Mouse (Mus musculus) monocyte, adult 5-6 weeks (primary cell): ENCODE results near the gene Degs2. TPM values are rescaled to one million over a fixed set of nuclear protein-coding genes. Genes with fewer than 3 reads are reported as not detected.
"Not testable (repeated sequence)": the region's sequence is repeated elsewhere in the genome, so short reads cannot be mapped to it uniquely, and the experiment has no call there.

Experiments
- ATAC-seq: fragments of 153-309, 156-312 bp; replicated peaks from 2 replicates; pipeline ENCODE4 v1.8.0; 2017; ENCODE audit warnings: mild to moderate bottlenecking; ENCODE audit not compliant: low TSS enrichment, insufficient number of reproducible peaks, severe bottlenecking, poor library complexity, low FRiP score
- total RNA-seq: library from RNA; stranded (forward); fragments of 200-1000, 200-491, 200-594 nt; gene quantifications from 3 replicates; pipeline ENCODE4 v1.2.3, GENCODE M21; 2017

Gene Degs2
- total RNA-seq, result 0.21 to 0.29 TPM in 2 of 3 replicates, not detected in the other

DNA sequence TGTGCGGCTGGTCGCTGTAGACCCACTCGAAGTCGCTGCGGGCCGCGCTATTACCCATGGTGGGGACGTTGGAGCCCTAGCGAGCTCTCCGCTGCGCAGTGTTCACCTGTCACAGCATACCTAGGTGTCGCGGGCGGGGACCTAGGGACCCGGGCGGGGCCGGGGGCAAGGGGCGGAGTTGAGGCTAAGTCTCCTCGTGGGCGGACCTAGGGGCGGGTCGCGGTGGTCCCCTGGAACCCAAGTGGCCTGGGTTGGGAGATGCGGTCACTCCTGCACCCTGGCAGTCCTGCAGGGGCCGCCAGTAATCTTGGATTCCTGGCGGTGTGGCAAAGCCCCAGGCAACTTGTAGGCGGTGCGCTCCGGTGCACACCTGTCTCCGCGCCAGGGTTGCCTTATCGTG, at the start of gene Degs2:
Gene Degs2 (minus strand): TSS at position 131 of the 400 bp plus-strand sequence.
- no peak for ATAC-seq

DNA sequence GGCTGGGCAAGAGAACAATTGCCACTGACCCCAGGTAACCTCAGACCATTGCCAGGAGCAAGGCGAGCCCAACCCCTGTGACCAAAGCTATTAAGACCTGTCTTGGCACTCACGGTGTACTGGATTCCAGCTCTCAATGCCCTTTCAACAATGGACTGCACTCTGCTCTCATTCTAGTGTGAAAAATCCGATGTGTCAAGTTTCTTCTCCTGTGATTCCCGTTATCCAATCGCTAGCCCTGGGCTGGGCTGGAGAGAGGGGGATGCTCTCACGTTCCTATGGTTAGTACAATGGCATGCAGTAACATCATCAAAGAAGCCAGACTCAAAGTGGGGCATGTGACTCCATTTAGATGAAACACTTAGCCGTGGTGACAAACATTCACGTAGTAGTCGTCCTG, 49.7 kb upstream of the Degs2 start:
- no peak for ATAC-seq

DNA sequence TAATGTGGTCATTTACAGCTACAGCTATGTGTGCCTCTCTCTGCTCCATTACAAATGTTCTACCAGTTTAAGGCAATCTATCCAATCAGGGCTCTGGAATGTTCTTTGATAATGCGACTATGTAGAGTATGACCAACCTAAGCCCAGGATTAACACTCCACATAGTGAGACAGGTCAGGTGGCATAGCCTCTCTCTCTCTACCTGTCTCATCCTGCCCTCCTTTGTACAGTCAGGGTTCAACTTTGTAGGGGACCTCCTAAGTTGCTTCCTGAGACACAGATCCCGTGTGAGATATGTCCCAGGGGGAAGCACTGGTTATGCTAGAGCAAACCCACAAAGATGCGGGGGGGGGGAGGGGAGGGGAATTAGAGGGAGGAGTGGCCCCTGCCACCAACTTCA, 48.1 kb upstream of the Degs2 start:
- no peak for ATAC-seq

DNA sequence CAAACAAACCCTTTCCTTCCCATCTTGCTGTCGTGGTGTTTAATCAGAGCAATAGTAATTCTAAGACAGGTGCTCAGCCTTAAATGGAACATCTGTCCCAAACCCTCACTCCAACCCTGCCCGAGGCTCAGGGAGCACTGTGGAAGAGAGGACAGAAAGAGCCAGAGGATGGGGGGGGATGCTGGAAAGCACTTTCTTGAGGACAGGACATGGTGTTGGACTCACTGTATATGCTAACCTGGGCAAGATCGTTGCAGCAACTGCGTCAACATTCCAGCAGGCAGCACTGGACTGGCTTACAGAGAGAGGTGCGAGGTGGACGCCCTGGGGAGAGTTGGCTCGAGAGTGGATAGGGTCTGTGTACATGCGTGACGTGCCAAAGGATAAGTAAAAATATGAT, 47.3 kb upstream of the Degs2 start:
- no peak for ATAC-seq

DNA sequence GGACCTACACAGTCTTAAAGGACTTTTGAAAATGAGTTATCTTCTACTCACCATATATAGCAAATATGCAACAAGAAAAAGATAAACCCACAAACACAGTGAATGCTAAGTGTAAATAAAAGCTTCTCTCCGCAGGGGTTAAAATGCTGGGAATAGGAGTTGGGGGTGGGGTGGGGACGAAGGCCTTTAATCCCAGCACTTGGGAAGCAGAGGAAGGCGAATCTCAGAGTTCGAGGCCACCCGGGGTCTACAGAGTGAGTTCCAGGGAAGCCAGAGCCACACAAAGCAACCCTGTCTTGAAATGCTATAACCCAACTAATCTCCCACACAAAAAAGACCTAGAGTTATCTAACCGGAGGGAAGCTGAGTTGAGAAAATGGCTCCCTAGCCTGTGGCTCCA, 46.9 kb upstream of the Degs2 start:
- ATAC-seq, result no peak

DNA sequence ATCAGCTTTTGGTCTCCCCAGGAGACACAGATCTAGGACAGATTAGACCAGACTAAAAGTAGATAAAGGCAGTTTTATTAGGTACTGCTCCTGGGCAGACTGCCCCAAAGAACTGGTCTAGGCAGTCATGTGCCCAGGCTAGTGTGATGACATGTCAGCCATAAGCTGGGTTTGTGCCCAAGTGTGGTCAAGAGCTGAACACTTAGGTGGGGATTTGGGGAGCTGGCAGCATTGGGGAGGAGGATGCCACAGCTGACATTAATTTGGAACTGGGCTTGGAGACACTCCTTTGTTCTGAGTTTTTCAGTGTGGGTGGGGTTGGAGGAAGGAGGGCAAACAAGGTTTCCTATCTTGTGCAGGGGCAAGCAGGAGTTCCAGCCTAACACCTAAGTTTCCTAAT, 43.9 kb upstream of the Degs2 start:
- no peak for ATAC-seq

DNA sequence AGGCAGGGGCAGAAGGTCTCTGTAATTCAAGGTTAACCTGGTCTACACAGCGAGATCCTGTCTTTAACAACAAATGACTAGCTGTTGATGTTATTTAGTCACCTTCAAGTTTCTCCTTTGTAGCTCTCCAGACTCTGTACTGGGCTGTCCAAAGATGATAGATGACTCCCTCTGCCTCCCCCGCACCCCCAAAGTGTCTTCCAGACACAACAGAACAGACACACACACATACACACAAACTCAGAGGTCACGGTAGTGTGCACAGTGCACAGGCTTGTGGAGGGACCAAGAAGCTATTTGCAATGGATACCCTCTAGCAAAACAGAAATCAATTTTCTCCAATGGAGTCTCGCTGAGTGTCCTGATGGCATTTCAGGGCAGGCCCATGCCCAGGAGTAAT, 40.1 kb upstream of the Degs2 start:
- ATAC-seq, result no peak

DNA sequence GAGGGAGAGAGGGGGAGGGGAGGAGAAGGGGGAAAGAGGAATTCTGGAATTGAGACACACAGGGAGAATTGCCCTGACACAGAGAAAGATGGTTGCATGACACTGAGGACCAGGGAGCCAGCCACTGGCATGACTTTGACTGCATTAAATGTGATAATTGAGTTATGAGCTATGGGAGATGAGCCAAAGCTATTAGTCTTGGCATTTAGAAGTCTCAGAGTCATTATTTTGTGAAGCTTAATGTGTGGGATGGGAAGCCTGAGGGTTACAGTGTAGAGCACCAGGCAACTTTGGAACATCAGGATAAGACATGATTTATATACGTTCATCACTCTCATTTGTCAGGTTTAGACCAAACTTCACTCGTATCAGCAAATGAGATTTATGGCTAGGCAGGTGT, 39.4 kb upstream of the Degs2 start:
- no peak for ATAC-seq

DNA sequence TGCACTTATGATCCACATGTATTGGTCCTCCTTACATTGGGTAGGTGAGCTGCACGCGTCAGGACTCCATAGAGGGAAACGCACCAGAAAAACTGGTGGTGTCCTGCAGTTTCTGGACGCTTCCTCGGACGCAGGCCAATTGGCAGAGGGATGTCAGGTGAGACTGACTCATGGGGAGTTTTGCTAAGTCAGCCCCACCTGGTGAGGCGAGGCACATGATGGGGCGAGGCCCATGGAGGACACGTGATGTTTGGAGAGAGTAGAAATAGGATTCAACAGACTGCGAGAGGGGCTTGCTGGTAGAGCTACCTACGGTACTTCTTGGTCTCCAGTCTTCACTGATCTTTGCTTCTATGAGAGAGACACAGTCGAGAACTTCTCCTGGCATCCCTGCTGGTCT, 36.6 kb upstream of the Degs2 start:
- no peak for ATAC-seq

DNA sequence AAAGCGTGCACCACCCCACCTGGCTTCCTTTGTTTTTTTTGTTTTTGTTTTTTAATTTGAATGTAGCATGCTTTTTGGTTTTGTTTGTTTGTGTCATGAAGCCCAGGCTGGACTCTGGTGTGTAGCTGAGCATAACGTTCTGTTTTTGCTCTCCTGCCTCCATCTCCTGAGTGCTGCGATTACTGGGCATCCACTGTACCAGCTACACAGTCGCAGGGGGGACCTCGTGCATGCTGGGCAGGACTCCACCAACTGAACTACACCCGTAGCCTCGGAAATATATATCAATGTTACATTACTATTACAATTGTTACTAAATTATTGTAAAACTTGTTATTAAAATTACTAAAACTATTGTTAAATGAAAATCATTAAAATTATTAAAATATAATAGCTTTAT, 35.7 kb upstream of the Degs2 start:
- ATAC-seq, result no peak

DNA sequence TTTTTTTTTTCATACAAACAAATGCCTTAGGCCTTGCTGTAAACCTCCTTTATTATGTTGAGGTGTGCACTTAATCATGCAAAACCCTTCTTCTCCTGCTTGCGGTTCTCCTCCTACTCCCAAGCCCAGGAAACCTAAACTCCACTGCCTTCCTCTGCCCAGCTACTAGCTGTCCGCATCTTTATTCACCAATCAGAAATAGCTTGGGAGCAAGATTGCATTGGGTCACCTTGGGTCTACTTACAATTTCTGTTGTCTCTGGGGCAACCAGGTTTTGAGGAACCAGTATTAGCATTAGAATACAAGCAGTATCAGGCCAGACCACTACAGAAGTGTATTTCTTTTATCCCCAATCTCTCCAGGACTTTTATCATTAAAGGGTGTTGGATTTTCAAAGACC, 32.3 kb upstream of the Degs2 start:
- no peak for ATAC-seq

DNA sequence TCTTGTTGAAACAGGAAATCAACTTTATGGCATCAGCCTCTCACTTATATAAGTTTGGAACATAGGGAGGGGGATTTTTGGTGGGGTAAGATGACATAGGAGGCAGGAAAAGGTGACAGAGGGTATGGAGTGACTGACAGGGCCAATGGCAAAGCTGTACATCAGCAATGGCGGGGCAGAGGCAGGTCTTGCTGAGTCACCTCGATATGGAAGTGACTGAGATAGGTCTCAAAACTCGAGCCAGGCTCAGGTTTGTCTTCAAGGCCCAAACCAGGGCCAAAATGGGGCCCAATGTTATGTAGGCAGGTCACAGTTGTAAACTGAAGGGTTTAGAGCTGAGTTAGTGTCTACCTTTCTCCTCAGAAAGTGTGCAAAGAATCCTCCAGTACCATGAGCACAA, 21.7 kb upstream of the Degs2 start:
- ATAC-seq, result no peak

DNA sequence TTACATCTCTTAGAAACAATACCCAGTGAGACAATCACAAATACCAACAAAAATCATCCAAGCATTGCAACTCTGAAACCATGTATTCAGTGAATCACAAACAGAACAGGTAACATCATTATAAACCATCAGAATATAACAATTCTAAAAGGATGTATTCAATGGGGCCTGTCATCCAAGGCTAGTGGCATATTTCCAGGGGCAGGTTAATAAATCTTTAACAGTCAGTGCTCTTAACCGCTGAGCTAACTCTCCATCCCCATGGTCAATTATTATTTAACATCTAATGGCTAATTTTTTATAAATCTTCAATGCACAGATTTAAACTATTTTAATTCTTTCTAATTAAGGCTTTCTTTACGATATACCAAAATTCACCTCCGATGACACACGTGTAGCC, 20.3 kb upstream of the Degs2 start:
- no peak for ATAC-seq

DNA sequence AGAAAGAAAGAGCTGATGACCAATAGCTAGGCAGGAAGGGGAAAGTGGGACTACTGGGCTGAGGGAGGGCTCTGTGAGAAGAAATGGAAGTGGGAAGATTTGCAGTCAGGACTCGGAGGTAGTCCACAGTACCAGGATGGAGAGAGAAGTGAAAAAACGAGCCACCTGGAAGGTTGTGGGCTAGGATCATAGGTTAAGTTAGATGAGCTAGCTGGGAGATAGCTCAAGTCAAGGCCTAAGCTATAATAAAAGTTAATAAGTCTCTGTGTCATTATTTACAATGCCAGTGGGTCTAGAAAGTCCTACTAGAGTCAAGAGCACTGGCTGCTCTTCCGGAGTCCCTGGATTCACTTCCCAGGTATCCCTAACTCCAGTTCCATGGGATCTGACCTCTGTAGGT, 16.4 kb upstream of the Degs2 start:
- no peak for ATAC-seq

DNA sequence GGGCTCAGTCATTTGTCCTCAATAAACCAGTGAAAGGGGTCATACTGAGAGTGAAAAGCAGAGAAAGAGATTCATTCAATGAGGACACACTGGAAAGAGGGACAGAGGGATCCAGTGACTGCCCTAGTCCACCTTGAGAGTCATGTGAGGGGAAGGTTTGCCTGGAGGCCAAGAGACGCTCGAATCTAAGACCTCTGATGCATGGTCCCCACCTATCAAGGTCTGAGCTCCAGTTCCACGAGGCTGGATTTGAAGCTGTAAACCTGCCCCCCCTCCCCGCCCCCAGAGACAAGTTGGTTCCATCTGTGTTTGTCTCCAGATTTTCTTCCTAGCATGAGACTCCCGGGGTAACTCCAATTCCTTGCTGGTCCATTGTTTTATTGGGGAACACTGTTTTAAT, 13.7 kb upstream of the Degs2 start:
- no peak for ATAC-seq

DNA sequence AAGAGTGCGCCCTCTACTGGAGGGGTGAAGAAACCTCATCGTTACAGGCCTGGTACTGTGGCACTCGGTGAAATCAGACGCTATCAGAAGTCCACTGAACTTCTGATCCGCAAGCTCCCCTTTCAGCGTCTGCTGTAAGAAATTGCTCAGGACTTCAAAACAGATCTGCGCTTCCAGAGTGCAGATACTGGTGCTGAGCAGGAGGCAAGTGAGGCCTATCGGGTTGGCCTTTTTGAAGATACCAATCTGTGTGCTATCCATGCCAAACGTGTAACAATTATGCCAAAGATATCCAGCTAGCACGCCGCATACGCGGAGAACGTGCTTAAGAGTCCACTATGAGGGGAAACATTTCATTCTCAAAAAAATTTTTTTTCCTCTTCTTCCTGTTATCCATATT, 11.9 kb upstream of the Degs2 start:
- not testable (repeated sequence) for ATAC-seq

DNA sequence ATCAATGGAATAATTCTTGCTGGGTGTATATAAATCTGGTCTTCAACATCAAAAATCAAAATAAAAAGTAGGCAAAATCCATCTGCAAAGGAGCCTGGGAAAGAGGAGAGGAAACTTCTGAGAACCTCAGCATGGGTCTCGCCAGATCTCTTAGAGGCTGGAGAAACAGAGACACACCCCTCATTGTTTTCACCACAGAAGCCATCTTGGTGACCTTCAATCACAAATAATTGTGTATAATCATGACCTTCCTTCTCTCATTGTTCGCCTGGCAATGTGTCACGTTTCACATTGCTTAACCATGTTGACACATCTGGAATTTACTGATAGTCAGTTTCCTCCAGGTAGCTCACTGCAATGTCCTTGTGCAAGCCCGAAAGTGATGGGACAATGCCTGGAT, 10.4 kb upstream of the Degs2 start:
- no peak for ATAC-seq

DNA sequence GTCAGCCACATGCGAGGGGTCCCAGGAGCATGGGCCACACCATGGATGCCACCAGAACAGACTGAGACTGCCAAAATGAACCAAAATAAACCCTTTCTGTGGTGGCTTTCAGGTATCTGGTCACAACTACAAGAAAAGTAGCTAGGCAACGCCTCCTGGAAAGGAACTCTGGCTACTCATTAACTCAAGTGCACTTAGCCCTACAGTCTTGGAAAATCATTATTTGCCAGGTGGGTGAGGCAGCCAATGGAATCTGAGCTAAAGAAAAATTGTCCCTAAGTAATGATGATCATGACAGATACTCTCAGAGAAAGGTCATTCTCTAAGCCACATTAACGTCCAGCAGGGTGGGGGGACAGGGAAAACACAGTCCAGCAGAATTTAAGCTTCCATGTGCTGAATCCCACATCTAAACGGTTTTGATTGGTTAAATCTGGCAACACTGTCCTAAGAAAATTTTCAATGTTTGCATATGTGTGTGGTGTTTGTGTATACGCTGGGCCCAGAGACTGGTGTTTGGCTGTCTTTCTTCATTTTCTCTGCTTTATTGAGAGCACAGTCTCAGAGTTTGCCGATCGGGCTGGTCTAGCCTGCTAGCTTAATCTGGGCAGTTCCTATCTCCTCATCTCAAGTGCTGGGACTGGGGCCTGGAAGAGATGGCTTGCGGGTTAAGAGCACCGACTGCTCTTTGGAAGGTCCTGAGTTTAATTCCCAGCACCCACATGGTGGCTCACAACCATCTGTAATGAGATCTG, 8.9 kb upstream of the Degs2 start:
- no peak for ATAC-seq

DNA sequence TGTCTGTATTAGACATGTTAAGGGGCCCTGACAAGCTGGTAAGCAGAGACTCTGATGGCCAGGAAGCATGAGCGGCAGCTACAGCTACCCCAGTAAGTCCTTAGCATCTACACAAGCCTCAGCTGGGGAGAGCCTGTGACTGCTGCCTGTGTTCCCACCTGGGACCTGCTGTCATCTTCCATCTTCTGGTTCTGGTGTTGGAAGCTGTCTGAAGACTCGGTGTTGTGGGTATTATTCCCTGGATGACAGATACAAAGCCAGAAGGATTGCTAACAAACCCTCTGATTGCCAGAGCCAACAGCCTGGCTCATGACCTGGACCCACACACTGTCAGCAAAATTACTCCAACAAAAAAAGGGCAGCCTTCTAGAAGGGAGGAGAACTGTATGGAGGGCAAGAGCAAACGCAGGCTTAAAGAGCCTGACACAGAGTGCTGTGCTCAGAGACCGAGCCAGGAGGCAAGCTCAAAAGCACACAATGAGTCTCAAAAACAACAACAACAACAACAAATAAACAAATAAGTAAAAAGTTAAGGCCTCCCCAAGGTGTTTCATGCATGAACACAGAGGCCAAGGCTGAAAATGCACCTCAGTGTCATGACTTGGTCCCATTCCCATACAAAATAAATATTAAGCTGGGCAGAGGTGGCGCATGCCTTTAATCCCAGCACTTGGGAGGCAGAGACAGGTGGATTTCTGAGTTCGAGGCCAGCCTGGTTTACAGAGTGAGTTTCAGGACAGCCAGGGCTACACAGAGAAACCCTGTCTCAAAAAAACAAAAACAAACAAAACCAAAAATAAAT, 8.1 kb upstream of the Degs2 start:
- no peak for ATAC-seq

DNA sequence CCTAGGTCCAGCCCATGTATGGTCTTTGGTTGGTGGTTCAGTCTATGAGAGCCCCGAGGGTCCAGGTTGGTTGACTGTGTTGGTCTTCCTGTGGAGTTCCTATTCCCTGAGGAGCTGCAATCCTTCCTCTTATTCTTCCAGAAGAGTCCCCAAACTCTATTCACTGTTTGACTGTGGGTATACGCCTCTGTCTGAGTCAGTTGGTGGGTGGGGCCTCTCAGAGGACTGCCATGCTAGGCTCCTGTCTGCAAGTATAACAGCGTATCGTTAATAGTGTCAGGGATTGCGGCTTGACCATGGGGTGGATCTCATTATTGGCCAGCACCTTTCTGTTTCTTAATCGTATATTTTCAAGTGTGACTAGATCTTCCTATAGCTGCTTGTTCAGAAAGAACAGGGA, 7.3 kb upstream of the Degs2 start:
- ATAC-seq, result no peak
